Mouse (Mus musculus) ovary, postnatal 36 days (tissue): ENCODE data around the gene Dmwd.

Experiments
- DNase-seq: peaks from one replicate; pipeline ENCODE4 v3.0.0; 2022; ENCODE audit warnings: low spot score, mixed read lengths

The Dmwd gene

DNA sequence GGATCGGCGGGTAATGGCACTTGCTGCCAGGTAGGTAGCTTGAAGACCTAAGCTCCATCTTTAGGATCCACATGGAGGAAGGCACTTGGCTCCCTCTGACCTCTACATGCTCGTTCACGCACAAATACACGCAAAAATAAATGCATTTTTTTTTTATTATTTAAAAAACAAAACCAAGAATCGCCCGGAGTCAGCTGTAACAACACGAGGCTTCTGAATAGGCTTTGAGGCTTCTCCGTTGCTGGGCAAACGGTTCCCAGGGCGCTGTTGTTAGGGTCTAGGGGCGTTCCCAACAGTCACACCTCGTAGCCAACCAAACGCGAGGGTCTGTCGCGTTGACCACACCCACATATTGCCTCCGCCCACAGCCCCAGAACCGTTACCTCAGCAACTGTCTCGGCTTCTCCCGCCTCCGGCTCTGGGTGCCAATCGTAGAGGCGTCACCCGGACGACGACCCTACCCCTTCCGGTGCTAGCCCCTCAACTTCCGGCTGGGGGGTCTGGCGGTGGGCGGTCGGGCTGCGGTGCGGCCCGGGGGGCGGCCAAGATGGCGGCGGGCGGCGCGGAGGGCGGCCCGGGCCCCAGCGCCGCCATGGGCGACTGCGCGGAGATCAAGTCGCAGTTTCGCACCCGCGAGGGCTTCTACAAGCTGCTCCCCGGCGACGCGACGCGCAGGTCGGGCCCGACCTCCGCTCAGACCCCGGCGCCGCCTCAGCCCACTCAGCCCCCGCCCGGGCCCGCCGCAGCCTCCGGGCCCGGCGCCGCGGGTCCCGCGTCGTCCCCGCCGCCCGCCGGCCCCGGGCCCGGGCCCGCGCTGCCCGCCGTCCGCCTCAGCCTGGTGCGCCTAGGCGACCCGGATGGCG is at the start of gene Dmwd:
Dmwd (plus strand) TSS at position 505 of the 863 bp plus-strand sequence.
- DNase-seq = peak; percentile 95

DNA sequence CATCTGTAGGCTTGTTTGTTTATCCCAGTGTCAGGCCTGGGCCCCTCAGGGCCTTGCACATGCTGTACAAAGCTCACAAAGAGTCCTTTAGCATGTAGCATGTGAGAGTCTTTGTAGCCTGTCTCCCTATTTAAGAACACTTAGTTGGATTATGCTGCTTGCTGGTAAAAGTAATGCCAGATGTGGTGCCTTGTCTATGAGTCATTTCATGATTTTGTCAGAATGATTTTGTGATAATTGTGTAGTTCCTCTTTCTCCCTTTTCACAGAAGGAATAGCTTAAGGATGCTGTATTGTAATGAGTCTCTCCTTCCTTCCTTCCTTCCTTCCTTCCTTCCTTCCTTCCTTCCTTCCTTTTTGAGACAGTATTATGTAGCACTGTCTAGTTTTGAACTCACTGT is 48.0 kb upstream of the Dmwd start:
- DNase-seq = no peak

DNA sequence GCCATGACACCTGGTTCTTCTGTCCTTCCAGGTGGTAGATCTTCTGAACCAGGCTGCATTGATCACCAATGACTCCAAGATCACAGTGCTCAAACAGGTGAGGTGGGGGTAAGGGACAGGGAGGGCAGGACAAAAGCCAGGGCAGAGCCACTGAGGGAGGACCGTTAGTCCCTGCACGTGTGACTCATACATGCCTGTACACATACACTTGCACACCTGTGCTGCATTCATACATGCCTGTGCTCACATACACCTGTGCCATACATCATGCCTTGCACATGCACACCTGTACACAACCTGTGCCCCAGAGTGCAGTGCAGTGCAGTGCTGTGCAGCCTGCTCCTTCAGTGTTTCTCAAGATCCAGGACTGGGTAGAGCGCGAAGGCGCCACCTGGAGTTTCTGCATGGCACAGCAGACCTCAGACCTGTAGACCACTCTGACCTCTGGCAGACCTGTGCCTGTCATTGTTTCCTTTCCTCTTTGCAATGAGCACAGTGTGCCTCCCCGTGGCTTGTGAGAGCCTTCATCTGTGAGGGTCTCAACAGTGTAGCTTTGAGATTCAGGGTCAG is 46.9 kb upstream of the Dmwd start:
- peak; percentile 53 for DNase-seq

DNA sequence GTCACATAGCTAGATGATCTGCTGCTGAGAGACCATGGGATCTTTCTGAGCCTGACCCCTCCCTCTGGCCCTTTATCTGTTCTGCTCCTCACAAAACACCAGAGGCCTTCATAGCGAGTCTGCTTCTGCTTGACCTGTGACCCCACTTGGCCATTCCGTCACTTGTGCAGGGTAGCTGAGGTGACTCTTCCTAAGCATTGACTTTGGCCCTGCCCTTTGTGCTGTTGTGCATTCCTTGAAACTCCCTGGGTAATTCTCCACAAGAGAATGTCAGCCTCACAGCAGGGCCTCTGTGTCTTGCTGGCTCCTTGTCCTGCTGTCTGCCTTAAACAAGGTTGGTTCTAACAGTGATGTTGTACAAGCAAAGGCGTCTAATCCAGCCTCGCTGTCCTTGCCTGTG is 44.4 kb upstream of the Dmwd start:
- DNase-seq = no peak

- no peak for DNase-seq
Measured at GRCm38 (mm10) chr7:19044616-19045015, 31.4 kb upstream of the Dmwd start.

DNA sequence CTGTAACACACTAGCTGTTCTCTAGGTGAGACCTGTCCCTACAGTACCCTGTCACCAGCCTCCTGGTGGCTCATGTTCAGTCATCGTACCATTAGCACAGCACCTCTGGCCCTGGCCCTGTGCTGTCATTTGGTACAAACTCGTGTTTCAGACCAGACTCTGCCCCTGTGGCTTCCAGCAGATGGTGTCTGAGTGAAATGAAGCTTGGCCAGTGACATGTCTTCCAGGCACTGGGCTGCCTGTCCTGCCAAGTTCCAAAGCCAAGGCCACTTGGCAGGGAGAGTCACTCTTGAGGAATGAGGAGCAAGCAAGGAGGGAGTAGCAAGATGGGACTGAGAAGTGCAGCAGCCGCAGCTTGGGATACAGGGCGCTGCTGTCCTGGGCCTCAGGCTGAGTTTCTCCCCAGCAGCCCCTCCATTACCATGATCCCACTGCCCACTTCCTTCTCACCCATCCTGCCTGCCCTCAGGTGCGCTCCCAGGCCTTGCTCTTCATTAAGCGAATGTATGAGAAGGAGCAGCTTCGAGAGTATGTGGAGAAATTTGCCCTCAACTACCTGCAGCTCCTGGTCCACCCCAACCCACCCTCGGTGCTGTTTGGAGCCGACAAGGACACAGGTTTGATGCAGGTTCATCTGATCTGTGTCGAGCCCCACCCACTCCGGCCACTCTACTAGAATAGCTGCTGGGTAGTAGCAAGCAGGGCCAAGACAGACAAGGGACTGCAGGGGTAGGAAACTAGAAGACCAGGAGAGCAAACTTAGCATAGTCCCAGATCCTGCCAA is 29.5 kb upstream of the Dmwd start:
- DNase-seq = peak; percentile 36

DNA sequence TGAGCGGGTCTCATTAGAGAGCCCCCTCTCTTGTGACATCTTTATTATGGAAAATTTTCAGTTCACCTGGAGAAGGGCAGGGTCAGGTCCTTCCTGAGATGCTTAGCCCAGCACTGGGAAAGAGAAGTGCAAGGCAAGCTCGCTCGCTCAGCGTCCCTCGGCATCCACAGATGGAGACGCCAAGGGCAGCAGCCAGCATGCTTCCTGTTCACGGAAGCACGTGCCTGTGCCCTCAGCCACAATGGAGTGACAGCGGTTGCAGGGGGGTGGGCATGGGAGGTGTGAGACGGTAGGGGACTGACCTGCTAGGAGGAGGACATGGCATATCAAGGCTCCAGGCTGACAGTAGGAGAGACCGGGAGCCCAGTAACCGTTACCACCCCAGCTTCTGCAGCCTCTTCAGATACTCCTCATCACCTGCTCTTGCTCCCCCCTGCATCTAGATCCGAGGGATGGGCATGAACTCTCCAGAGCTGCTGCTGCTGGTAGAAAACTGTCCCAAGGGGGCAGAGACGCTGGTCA is 28.0 kb upstream of the Dmwd start:
- no peak for DNase-seq

GRCm38 (mm10) chr7:19049252-19049651 is 26.8 kb upstream of the Dmwd start:
- no peak for DNase-seq

- DNase-seq = no peak
Measured at GRCm38 (mm10) chr7:19050172-19050571, 25.9 kb upstream of the Dmwd start.

- no peak for DNase-seq
Measured at GRCm38 (mm10) chr7:19051161-19051560, 24.9 kb upstream of the Dmwd start.

- no peak for DNase-seq
Measured at GRCm38 (mm10) chr7:19052345-19053135, 23.5 kb upstream of the Dmwd start.

- DNase-seq = no peak
Measured at GRCm38 (mm10) chr7:19053136-19053532, 22.9 kb upstream of the Dmwd start.

DNA sequence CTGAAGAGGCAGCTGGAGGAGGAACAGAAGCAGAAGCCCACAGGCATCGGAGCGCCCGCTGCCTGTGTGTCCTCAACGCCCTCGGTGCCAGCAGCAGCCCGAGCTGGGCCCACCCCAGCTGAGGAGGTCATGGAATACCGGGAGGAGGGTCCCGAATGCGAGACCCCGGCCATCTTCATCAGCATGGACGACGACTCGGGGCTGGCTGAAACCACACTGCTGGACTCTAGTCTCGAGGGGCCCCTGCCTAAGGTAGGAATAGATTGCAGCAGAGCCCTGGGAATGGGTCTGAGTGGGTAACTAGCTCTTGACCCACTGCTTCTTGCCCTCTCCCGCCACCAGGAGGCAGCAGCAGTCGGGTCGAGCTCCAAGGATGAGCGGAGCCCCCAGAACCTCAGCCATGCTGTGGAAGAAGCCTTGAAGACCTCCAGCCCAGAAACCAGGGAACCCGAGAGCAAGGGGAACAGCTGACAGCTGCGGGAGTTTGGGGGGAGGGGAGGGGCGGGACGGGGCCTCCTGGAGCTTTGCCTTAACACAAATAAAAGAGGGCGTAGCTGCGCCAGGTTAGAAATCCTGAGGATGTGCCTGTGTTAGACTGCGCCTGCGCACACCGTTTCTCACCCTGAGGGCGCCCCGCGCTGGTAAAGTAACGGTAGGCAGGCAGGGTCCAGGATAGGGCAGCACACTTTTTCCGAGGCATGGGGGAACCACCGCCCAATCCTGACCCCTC is 21.8 kb upstream of the Dmwd start, which contains the start of gene Rsph6a:
Rsph6a (plus strand) TSS at position 644 of the 730 bp plus-strand sequence.
- peak; percentile 38 for DNase-seq

- no peak for DNase-seq
Measured at GRCm38 (mm10) chr7:19054777-19055076, 21.3 kb upstream of the Dmwd start.

DNA sequence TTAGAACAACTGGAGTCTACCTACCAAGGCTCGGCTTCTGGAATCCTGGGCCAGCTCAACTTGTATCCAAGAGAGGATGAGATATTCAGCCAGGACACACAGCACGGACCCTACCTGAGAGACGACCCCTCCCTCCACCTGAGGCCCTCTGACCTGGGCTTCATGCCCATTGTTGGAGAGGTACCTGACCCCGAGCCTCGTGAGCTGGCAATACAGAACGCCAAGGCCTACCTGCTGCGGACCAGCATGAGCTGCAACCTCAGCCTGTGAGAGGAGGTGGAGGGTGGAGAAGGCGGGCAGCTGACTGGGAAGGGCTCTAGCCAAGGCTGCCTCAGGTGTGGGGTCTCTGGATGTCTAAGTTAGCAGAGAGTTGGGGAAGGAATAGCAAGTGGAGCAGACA is 20.9 kb upstream of the Dmwd start:
- DNase-seq = no peak

GRCm38 (mm10) chr7:19057405-19057804 is 18.6 kb upstream of the Dmwd start:
- DNase-seq = no peak

GRCm38 (mm10) chr7:19065896-19066295 is 10.1 kb upstream of the Dmwd start:
- DNase-seq = no peak

GRCm38 (mm10) chr7:19067063-19067462 is 9.0 kb upstream of the Dmwd start:
- DNase-seq = no peak

- DNase-seq = no peak
Measured at GRCm38 (mm10) chr7:19067935-19068334, 8.1 kb upstream of the Dmwd start.

DNA sequence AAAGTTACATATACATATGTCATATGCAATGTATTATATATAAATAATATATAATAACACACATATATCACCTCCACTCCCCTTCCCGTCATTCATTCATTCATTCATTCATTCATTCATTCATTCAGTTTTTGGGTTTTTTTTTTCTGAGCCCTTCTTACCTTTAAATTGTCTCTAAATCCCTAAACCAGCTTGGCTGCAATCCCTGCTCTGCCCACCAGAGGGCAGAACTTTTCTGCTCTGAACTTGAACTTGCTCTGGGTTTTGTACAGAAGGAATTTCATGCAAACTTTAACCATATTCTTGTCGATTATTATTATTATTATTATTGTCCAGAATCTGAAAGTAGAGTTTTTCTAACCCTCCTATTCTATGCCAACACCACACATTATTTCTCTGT is 7.3 kb upstream of the Dmwd start:
- peak; percentile 65 for DNase-seq

- no peak for DNase-seq
Measured at GRCm38 (mm10) chr7:19069500-19069899, 6.5 kb upstream of the Dmwd start.
